Mouse (Mus musculus): Measurements from ENCODE around the gene Tmem97.

DNA sequence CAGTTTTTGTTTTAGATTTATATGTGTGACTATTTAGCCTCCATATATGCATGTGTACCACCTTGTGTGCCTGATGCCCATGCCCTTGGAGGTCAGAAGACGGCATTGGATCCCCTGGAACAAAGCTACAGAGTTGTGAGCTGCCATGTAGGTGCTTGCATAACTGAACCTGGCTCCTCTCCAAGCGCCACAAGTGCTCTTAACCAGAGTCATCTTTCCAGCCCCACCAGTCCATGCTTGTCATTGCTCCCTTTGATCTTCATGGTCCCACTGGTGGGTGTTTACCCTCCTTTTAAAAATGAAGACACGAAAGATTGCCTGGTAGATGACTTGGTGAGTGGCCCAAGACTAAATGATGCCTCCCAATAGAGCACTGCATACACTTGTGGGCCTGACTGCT is 10.2 kb downstream of the Tmem97 start:
- TF ChIP-seq POLR2A (IDR thresholded peaks at IDR 0.05; ENCODE audit: extremely low read depth, insufficient read depth, low read length) (no peak), CTCF (IDR thresholded peaks at IDR 0.05; ENCODE audit: extremely low read depth, insufficient read depth, low read length) (no peak)

All from cortical plate, adult 2 months (tissue).